ENCODE assay signal across 13 mouse cellular contexts in genomic region chr16:10676461-10677066, GRCm38 (mm10).
DNase-seq lines count a peak whose midpoint lies in the region; ATAC-seq and TF ChIP-seq lines count a peak whose summit lies in the region.
"Had no signal": no experiment of that assay in that cellular context is flagged by ENCODE, and none has a peak within 500 bp of the region (broad histone marks: within the 10 kb centered on the region; RNA-seq: fewer than 3 reads in every experiment).

No protein-coding gene starts in this region.

- no peak for ATAC-seq in midbrain, embryonic 15.5 days (replicated peaks)

- peak; percentile 25 for DNase-seq in lung, adult 2 months
- DNase-seq in lung, postnatal 10 days = no peak
- peak; percentile 42 for DNase-seq in brain, adult 2 months (ENCODE audit: low read depth, low spot score)
- DNase-seq in liver, adult 2 months (ENCODE audit: extremely low read depth, low read depth, low spot score) = peak; percentile 98
- DNase-seq in layer of hippocampus, adult 9-10 months (ENCODE audit: low spot score) = no peak
- DNase-seq in cerebellum, postnatal 10 days = no peak
- DNase-seq: adrenal gland, postnatal 25 days; cerebellum, postnatal 25 days; heart, postnatal 36 days; kidney, adult 2 months; right cerebral cortex, adult 18-20 months had no signal

- H3K9me3 ChIP-seq in midbrain, embryonic 15.5 days = no peaks in the 10 kb centered on the region

- no peak for TF ChIP-seq POLR2A in lung, adult 2 months (IDR thresholded peaks at IDR 0.05; ENCODE audit: borderline replicate concordance, extremely low read depth, low read depth, low read length)
- no peak for TF ChIP-seq POLR2A in liver, adult 2 months (IDR thresholded peaks at IDR 0.05; ENCODE audit: extremely low read depth, insufficient read depth, low read length)
- TF ChIP-seq POLR2A in small intestine, adult 2 months (IDR thresholded peaks at IDR 0.05; ENCODE audit: low read depth, low read length) = no peak

- H3K4me2 ChIP-seq in midbrain, embryonic 15.5 days = no peak overlapping the region

- no peaks in the 10 kb centered on the region for H3K79me2 ChIP-seq in liver, adult 2 months (ENCODE audit: control insufficient read depth, insufficient read depth, low read length)

- H3K27ac ChIP-seq in liver, adult 2 months (replicated peaks; ENCODE audit: insufficient read depth, low read depth, low read length) = peak overlapping the region; percentile 72
- H3K27ac ChIP-seq in small intestine, adult 2 months (ENCODE audit: insufficient read depth, low read depth, low read length) = peak overlapping the region; percentile 74
- no peak overlapping the region for H3K27ac ChIP-seq in midbrain, embryonic 15.5 days

- no peaks in the 10 kb centered on the region for H3K27me3 ChIP-seq in liver, adult 2 months (ENCODE audit: control insufficient read depth, insufficient read depth, low read length)
- H3K27me3 ChIP-seq in small intestine, adult 2 months (ENCODE audit: control insufficient read depth, insufficient read depth, low read length) = no peaks in the 10 kb centered on the region
- no peaks in the 10 kb centered on the region for H3K27me3 ChIP-seq in midbrain, embryonic 15.5 days (replicated peaks)

- no peak overlapping the region for H3K4me3 ChIP-seq in lung, adult 2 months (replicated peaks; ENCODE audit: extremely low read depth, low read depth, low read length)
- H3K4me3 ChIP-seq in liver, adult 2 months (ENCODE audit: insufficient read depth, low read depth, low read length) = no peak overlapping the region
- no peak overlapping the region for H3K4me3 ChIP-seq in small intestine, adult 2 months (ENCODE audit: low read depth, low read length)
- H3K4me3 ChIP-seq in midbrain, embryonic 15.5 days = no peak overlapping the region

- no peak overlapping the region for H3K9ac ChIP-seq in liver, adult 2 months (ENCODE audit: low read depth, low read length)
- no peak overlapping the region for H3K9ac ChIP-seq in midbrain, embryonic 15.5 days

- TF ChIP-seq CTCF in lung, adult 2 months (IDR thresholded peaks at IDR 0.05; ENCODE audit: insufficient read depth, low read length) = no peak
- TF ChIP-seq CTCF in liver, adult 2 months (IDR thresholded peaks at IDR 0.05; ENCODE audit: low read depth, low read length) = no peak
- no peak for TF ChIP-seq CTCF in small intestine, adult 2 months (IDR thresholded peaks at IDR 0.05; ENCODE audit: extremely low read depth, insufficient read length, insufficient replicate concordance, low read depth, low read length)

- H3K4me1 ChIP-seq in lung, adult 2 months (ENCODE audit: control insufficient read depth, insufficient read depth, low read length) = peaks cover 10% of the 10 kb centered on the region
- peaks cover 12% of the 10 kb centered on the region for H3K4me1 ChIP-seq in liver, adult 2 months (ENCODE audit: control insufficient read depth, insufficient read depth, low read length)
- H3K4me1 ChIP-seq in small intestine, adult 2 months (ENCODE audit: control insufficient read depth, insufficient read depth, insufficient read length, low read length) = peaks cover 24% of the 10 kb centered on the region; the same call in 1 of the 2 replicates
- H3K4me1 ChIP-seq in midbrain, embryonic 15.5 days = no peaks in the 10 kb centered on the region

- 28% methylated on average over 3 of the region's 3 CpGs for WGBS in lung, adult 2 months
- 3% methylated on average over 3 of the region's 3 CpGs for WGBS in liver, adult 2 months
- WGBS in small intestine, adult 2 months = 28% methylated on average over 3 of the region's 3 CpGs
- WGBS in midbrain, embryonic 15.5 days = 59% methylated on average over 3 of the region's 3 CpGs

- no peaks in the 10 kb centered on the region for H3K36me3 ChIP-seq in liver, adult 2 months (ENCODE audit: control insufficient read depth, insufficient read depth, low read length)
- no peaks in the 10 kb centered on the region for H3K36me3 ChIP-seq in small intestine, adult 2 months (ENCODE audit: control insufficient read depth, insufficient read depth, low read length)
- no peaks in the 10 kb centered on the region for H3K36me3 ChIP-seq in midbrain, embryonic 15.5 days (replicated peaks)

Comparison
In these comparisons a context has a peak if more than half of its experiments do, and no peak if none do; other contexts are left out.
1. DNase-seq: peak in lung, adult 2 months (single experiment), brain, adult 2 months (single experiment) and liver, adult 2 months (single experiment); none in lung, postnatal 10 days (single experiment), layer of hippocampus, adult 9-10 months (single experiment) and cerebellum, postnatal 10 days (0 of 2).